Mouse (Mus musculus) megakaryocyte, embryonic 14.5 days (primary cell): ENCODE results near the gene 5730596B20Rik. TPM values are rescaled to one million over a fixed set of nuclear protein-coding genes. Genes with fewer than 3 reads are reported as not detected.

ENCODE experiments used
- H3K27me3 ChIP-seq: replicated peaks from 2 replicates; pipeline ENCODE3; 2012; ENCODE audit warnings: inconsistent platforms
- H3K36me3 ChIP-seq: replicated peaks from 2 replicates; pipeline ENCODE3; 2012; ENCODE audit warnings: low read length, inconsistent platforms, mixed read lengths
- H3K4me1 ChIP-seq: 2 replicates; pipeline ENCODE4 v1.6.1; 2012; ENCODE audit warnings: inconsistent platforms
- H3K4me3 ChIP-seq: replicated peaks from 2 replicates; pipeline ENCODE3; 2012; ENCODE audit warnings: moderate library complexity, mild to moderate bottlenecking, inconsistent platforms
- H3K9me3 ChIP-seq: 2 replicates; pipeline ENCODE4 v1.6.1; 2012; ENCODE audit warnings: inconsistent platforms
- FLI1 ChIP-seq: IDR thresholded peaks from 2 replicates; pipeline ENCODE4 v1.6.1; 2012; ENCODE audit warnings: low read length, inconsistent platforms, mixed read lengths
- GATA1 ChIP-seq: IDR thresholded peaks from 3 replicates; pipeline ENCODE4 v1.6.1; 2012; ENCODE audit warnings: mixed read lengths, low read length, inconsistent platforms, borderline replicate concordance
- polyA plus RNA-seq: library from polyadenylated mRNA; stranded (reverse); fragments of >175 nt; gene quantifications from 2 replicates; pipeline ENCODE4 v1.2.3, GENCODE M21; 2012; ENCODE audit warnings: low replicate concordance; ENCODE audit not compliant: insufficient read depth

The 5730596B20Rik gene
- polyA plus RNA-seq, 1 experiment: not detected

GRCm38 (mm10) chr6:52175864-52176263, 1.4 kb upstream of the 5730596B20Rik start:
- Histone ChIP-seq H3K4me3 (no peak overlapping the region), H3K36me3 (no peaks in the 10 kb centered on the region), H3K4me1 (peaks cover 1% of the 10 kb centered on the region; the same call in 1 of the 2 replicates), H3K9me3 (peaks cover 29% of the 10 kb centered on the region), H3K27me3 (peaks cover 53% of the 10 kb centered on the region)
- TF ChIP-seq FLI1: no peak
- no peak for TF ChIP-seq GATA1

- Histone ChIP-seq H3K4me1 (no peaks in the 10 kb centered on the region), H3K36me3 (no peaks in the 10 kb centered on the region), H3K4me3 (no peak overlapping the region), H3K9me3 (peaks cover 29% of the 10 kb centered on the region), H3K27me3 (peaks cover 52% of the 10 kb centered on the region)
- TF ChIP-seq GATA1 (no peak), FLI1 (no peak)
These were observed 907 bp upstream of the 5730596B20Rik start for GRCm38 (mm10) chr6:52176391-52176790.

- H3K4me3 ChIP-seq: no peak overlapping the region
- H3K4me1 ChIP-seq: no peaks in the 10 kb centered on the region
- TF ChIP-seq FLI1: no peak
- TF ChIP-seq GATA1: no peak
- peaks cover 22% of the 10 kb centered on the region for H3K9me3 ChIP-seq
- H3K27me3 ChIP-seq: peaks cover 45% of the 10 kb centered on the region
- H3K36me3 ChIP-seq: no peaks in the 10 kb centered on the region
These were observed 508 bp downstream of the 5730596B20Rik start for GRCm38 (mm10) chr6:52177806-52178205.

GRCm38 (mm10) chr6:52178918-52179665, 1.8 kb downstream of the 5730596B20Rik start:
- no peak overlapping the region for H3K4me3 ChIP-seq
- H3K27me3 ChIP-seq: peaks cover 51% of the 10 kb centered on the region
- H3K9me3 ChIP-seq: peaks cover 22% of the 10 kb centered on the region
- H3K4me1 ChIP-seq: no peaks in the 10 kb centered on the region
- H3K36me3 ChIP-seq: no peaks in the 10 kb centered on the region
- TF ChIP-seq GATA1 (no peak), FLI1 (no peak)

- H3K4me3 ChIP-seq: no peak overlapping the region
- peaks cover 22% of the 10 kb centered on the region for H3K9me3 ChIP-seq
- no peaks in the 10 kb centered on the region for H3K4me1 ChIP-seq
- TF ChIP-seq GATA1 (no peak), FLI1 (no peak)
- H3K27me3 ChIP-seq: peaks cover 56% of the 10 kb centered on the region
- no peaks in the 10 kb centered on the region for H3K36me3 ChIP-seq
These were observed 2.4 kb downstream of the 5730596B20Rik start for GRCm38 (mm10) chr6:52179690-52180089.

- no peak for TF ChIP-seq FLI1
- TF ChIP-seq GATA1: no peak
- H3K4me1 ChIP-seq: no peaks in the 10 kb centered on the region
- H3K36me3 ChIP-seq: no peaks in the 10 kb centered on the region
- H3K9me3 ChIP-seq: peaks cover 18% of the 10 kb centered on the region
- no peak overlapping the region for H3K4me3 ChIP-seq
- peaks cover 54% of the 10 kb centered on the region for H3K27me3 ChIP-seq
These were observed 3.0 kb downstream of the 5730596B20Rik start for GRCm38 (mm10) chr6:52180213-52180710.

- no peaks in the 10 kb centered on the region for H3K4me1 ChIP-seq
- TF ChIP-seq GATA1: no peak
- H3K27me3 ChIP-seq: peaks cover 53% of the 10 kb centered on the region
- no peak overlapping the region for H3K4me3 ChIP-seq
- H3K36me3 ChIP-seq: no peaks in the 10 kb centered on the region
- H3K9me3 ChIP-seq: peaks cover 16% of the 10 kb centered on the region
These were observed 3.4 kb downstream of the 5730596B20Rik start for GRCm38 (mm10) chr6:52180726-52181125.

- Histone ChIP-seq H3K27me3 (peaks cover 55% of the 10 kb centered on the region), H3K9me3 (peaks cover 7% of the 10 kb centered on the region; the same call in 1 of the 2 replicates)
- TF ChIP-seq FLI1: no peak
These were observed 4.7 kb downstream of the 5730596B20Rik start for GRCm38 (mm10) chr6:52182030-52182429.

GRCm38 (mm10) chr6:52182793-52183192, 5.5 kb downstream of the 5730596B20Rik start:
- no peaks in the 10 kb centered on the region for H3K36me3 ChIP-seq
- no peak overlapping the region for H3K4me3 ChIP-seq
- no peaks in the 10 kb centered on the region for H3K4me1 ChIP-seq
- H3K9me3 ChIP-seq: 0 out of 2 replicates have a peak, but pooled peaks cover 2% of the 10 kb centered on the region
- TF ChIP-seq GATA1 (no peak), FLI1 (no peak)
- H3K27me3 ChIP-seq: peaks cover 49% of the 10 kb centered on the region

More at GRCm38 (mm10) chr6:52182030-52182429, 4.7 kb downstream of the 5730596B20Rik start:
- no peak overlapping the region for H3K4me3 ChIP-seq
- no peaks in the 10 kb centered on the region for H3K4me1 ChIP-seq
- H3K36me3 ChIP-seq: no peaks in the 10 kb centered on the region

- H3K9me3 ChIP-seq: no peaks in the 10 kb centered on the region
- H3K4me3 ChIP-seq: no peak overlapping the region
- H3K4me1 ChIP-seq: no peaks in the 10 kb centered on the region
- peaks cover 48% of the 10 kb centered on the region for H3K27me3 ChIP-seq
- no peak for TF ChIP-seq FLI1
- TF ChIP-seq GATA1: no peak
- H3K36me3 ChIP-seq: no peaks in the 10 kb centered on the region
These were observed 6.2 kb downstream of the 5730596B20Rik start for GRCm38 (mm10) chr6:52183311-52184080.
